Mouse (Mus musculus) stomach, postnatal 0 days (tissue): Measurements from ENCODE around the gene Gnb1.

Experiments
- CTCF ChIP-seq: IDR thresholded peaks from 2 replicates; pipeline ENCODE4 v1.5.1; 2016; ENCODE audit warnings: antibody characterized with exemption, low read depth, mild to moderate bottlenecking, moderate library complexity
- EP300 ChIP-seq: optimal IDR thresholded peaks from 2 replicates; pipeline ENCODE3; 2016; ENCODE audit warnings: antibody characterized with exemption

GRCm38 (mm10) chr4:155549993-155550392 lies 58.8 kb downstream of the Gnb1 start:
- TF ChIP-seq EP300 = no peak
- no peak for TF ChIP-seq CTCF
